Mouse (Mus musculus): ENCODE data around the gene Acvr1b. TPM values are rescaled to one million over a fixed set of nuclear protein-coding genes. Genes with fewer than 3 reads are reported as not detected.

Gene Acvr1b
- polyA plus RNA-seq, 1 experiment from 2014 or later = 7.1 TPM

- H3K36me3 ChIP-seq = no peaks in the 10 kb centered on the region
- no peak overlapping the region for H3K9ac ChIP-seq
- no peak for ATAC-seq (ENCODE audit: low FRiP score, low read depth)
- WGBS = 63% methylated on average over 11 of the region's 11 CpGs
- H3K4me3 ChIP-seq = no peak overlapping the region
- peaks cover 24% of the 10 kb centered on the region for H3K4me1 ChIP-seq
- no peaks in the 10 kb centered on the region for H3K9me3 ChIP-seq
- peaks cover 4% of the 10 kb centered on the region; the same call in 1 of the 2 replicates for H3K27me3 ChIP-seq
- H3K4me2 ChIP-seq (replicated peaks) = no peak overlapping the region
- no peak overlapping the region for H3K27ac ChIP-seq
Measured at GRCm38 (mm10) chr15:101167553-101167952, 6.3 kb upstream of the Acvr1b start.

GRCm38 (mm10) chr15:101169910-101170309 lies 4.0 kb upstream of the Acvr1b start:
- Histone ChIP-seq H3K27ac (no peak overlapping the region), H3K4me2 (replicated peaks) (no peak overlapping the region), H3K4me1 (peaks cover 15% of the 10 kb centered on the region; the same call in 1 of the 2 replicates)

GRCm38 (mm10) chr15:101170413-101170980 lies 3.4 kb upstream of the Acvr1b start:
- H3K27me3 ChIP-seq = peaks cover 5% of the 10 kb centered on the region; the same call in 1 of the 2 replicates
- no peak overlapping the region for H3K27ac ChIP-seq
- H3K9me3 ChIP-seq = no peaks in the 10 kb centered on the region
- no peaks in the 10 kb centered on the region for H3K36me3 ChIP-seq
- ATAC-seq (ENCODE audit: low FRiP score, low read depth) = no peak
- H3K9ac ChIP-seq = no peak overlapping the region
- peaks cover 20% of the 10 kb centered on the region for H3K4me1 ChIP-seq
- no peak overlapping the region for H3K4me2 ChIP-seq (replicated peaks)
- no peak overlapping the region for H3K4me3 ChIP-seq
- 73% methylated on average over 10 of the region's 10 CpGs for WGBS

More at GRCm38 (mm10) chr15:101169910-101170309, 4.0 kb upstream of the Acvr1b start:
- no peaks in the 10 kb centered on the region for H3K9me3 ChIP-seq
- no peak overlapping the region for H3K9ac ChIP-seq
- ATAC-seq (ENCODE audit: low FRiP score, low read depth) = no peak
- 90% methylated on average over 5 of the region's 5 CpGs for WGBS
- peaks cover 5% of the 10 kb centered on the region; the same call in 1 of the 2 replicates for H3K27me3 ChIP-seq
- H3K4me3 ChIP-seq = no peak overlapping the region
- H3K36me3 ChIP-seq = no peaks in the 10 kb centered on the region

- peaks cover 5% of the 10 kb centered on the region; the same call in 1 of the 2 replicates for H3K27me3 ChIP-seq
- no peak overlapping the region for H3K4me2 ChIP-seq (replicated peaks)
- no peaks in the 10 kb centered on the region for H3K36me3 ChIP-seq
- H3K9me3 ChIP-seq = no peaks in the 10 kb centered on the region
- no peak overlapping the region for H3K9ac ChIP-seq
- H3K4me1 ChIP-seq = peaks cover 23% of the 10 kb centered on the region
- H3K4me3 ChIP-seq = no peak overlapping the region
- no peak overlapping the region for H3K27ac ChIP-seq
- no peak for ATAC-seq (ENCODE audit: low FRiP score, low read depth)
- WGBS = 71% methylated on average over 4 of the region's 4 CpGs
Measured at GRCm38 (mm10) chr15:101171272-101171671, 2.6 kb upstream of the Acvr1b start.

GRCm38 (mm10) chr15:101172016-101172415 lies 1.9 kb upstream of the Acvr1b start:
- Histone ChIP-seq H3K27ac (no peak overlapping the region), H3K9ac (no peak overlapping the region), H3K9me3 (no peaks in the 10 kb centered on the region), H3K36me3 (no peaks in the 10 kb centered on the region), H3K27me3 (peaks cover 5% of the 10 kb centered on the region; the same call in 1 of the 2 replicates), H3K4me1 (peaks cover 31% of the 10 kb centered on the region), H3K4me3 (no peak overlapping the region), H3K4me2 (replicated peaks) (no peak overlapping the region)
- 91% methylated on average over 2 of the region's 2 CpGs for WGBS
- no peak for ATAC-seq (ENCODE audit: low FRiP score, low read depth)

GRCm38 (mm10) chr15:101174294-101175130 lies 645 bp downstream of the Acvr1b start:
- Histone ChIP-seq H3K9ac (peak overlapping the region; percentile 94), H3K4me2 (replicated peaks) (peak overlapping the region; percentile 90), H3K27me3 (peaks cover 5% of the 10 kb centered on the region; the same call in 1 of the 2 replicates), H3K4me3 (peak overlapping the region; percentile 89), H3K27ac (peak overlapping the region; percentile 72; the same call in 1 of the 2 replicates), H3K36me3 (no peaks in the 10 kb centered on the region), H3K9me3 (no peaks in the 10 kb centered on the region), H3K4me1 (peaks cover 54% of the 10 kb centered on the region)
- 1% methylated on average over 45 of the region's 46 CpGs for WGBS
- peak; percentile 50 for ATAC-seq (ENCODE audit: low FRiP score, low read depth)

- no peaks in the 10 kb centered on the region; the same call in 1 of the 2 replicates for H3K36me3 ChIP-seq
- H3K4me1 ChIP-seq = peaks cover 59% of the 10 kb centered on the region
- H3K9me3 ChIP-seq = no peaks in the 10 kb centered on the region
- no peak for ATAC-seq (ENCODE audit: low FRiP score, low read depth)
- H3K4me2 ChIP-seq (replicated peaks) = peak overlapping the region; percentile 90
- no peak overlapping the region for H3K27ac ChIP-seq
- peak overlapping the region; percentile 94 for H3K9ac ChIP-seq
- 5% methylated on average over 5 of the region's 5 CpGs for WGBS
- H3K27me3 ChIP-seq = peaks cover 5% of the 10 kb centered on the region; the same call in 1 of the 2 replicates
- H3K4me3 ChIP-seq = peak overlapping the region; percentile 89
Measured at GRCm38 (mm10) chr15:101175131-101175460, 1.2 kb downstream of the Acvr1b start.

GRCm38 (mm10) chr15:101175613-101176283 lies 1.9 kb downstream of the Acvr1b start:
- Histone ChIP-seq H3K4me1 (peaks cover 66% of the 10 kb centered on the region), H3K27ac (peak overlapping the region; percentile 40)
- WGBS = 21% methylated on average over 17 of the region's 17 CpGs

GRCm38 (mm10) chr15:101176284-101176680 lies 2.4 kb downstream of the Acvr1b start:
- no peak for ATAC-seq (ENCODE audit: low FRiP score, low read depth)
- Histone ChIP-seq H3K4me1 (peaks cover 71% of the 10 kb centered on the region), H3K9ac (peak overlapping the region; percentile 94), H3K36me3 (no peaks in the 10 kb centered on the region; the same call in 1 of the 2 replicates), H3K4me2 (replicated peaks) (peak overlapping the region; percentile 90), H3K27me3 (peaks cover 5% of the 10 kb centered on the region; the same call in 1 of the 2 replicates), H3K4me3 (peak overlapping the region; percentile 89), H3K27ac (peak overlapping the region; percentile 40), H3K9me3 (no peaks in the 10 kb centered on the region)
- 48% methylated on average over 3 of the region's 3 CpGs for WGBS

More at GRCm38 (mm10) chr15:101175613-101176283, 1.9 kb downstream of the Acvr1b start:
- peak overlapping the region; percentile 90 for H3K4me2 ChIP-seq (replicated peaks)
- peaks cover 5% of the 10 kb centered on the region; the same call in 1 of the 2 replicates for H3K27me3 ChIP-seq
- no peaks in the 10 kb centered on the region for H3K9me3 ChIP-seq
- H3K4me3 ChIP-seq = peak overlapping the region; percentile 89
- peak overlapping the region; percentile 94 for H3K9ac ChIP-seq
- no peak for ATAC-seq (ENCODE audit: low FRiP score, low read depth)
- H3K36me3 ChIP-seq = no peaks in the 10 kb centered on the region; the same call in 1 of the 2 replicates

GRCm38 (mm10) chr15:101176795-101177691 lies 3.2 kb downstream of the Acvr1b start:
- Histone ChIP-seq H3K27me3 (peaks cover 5% of the 10 kb centered on the region; the same call in 1 of the 2 replicates), H3K4me3 (no peak overlapping the region), H3K9ac (no peak overlapping the region), H3K4me1 (peaks cover 78% of the 10 kb centered on the region), H3K27ac (no peak overlapping the region), H3K36me3 (no peaks in the 10 kb centered on the region; the same call in 1 of the 2 replicates), H3K9me3 (no peaks in the 10 kb centered on the region), H3K4me2 (replicated peaks) (peak overlapping the region; percentile 90; the same call in 1 of the 2 replicates)
- 56% methylated on average over 8 of the region's 8 CpGs for WGBS
- ATAC-seq (ENCODE audit: low FRiP score, low read depth) = no peak

Data from limb, embryonic 13.5 days (tissue).